Mouse (Mus musculus) adipose tissue, adult 10 weeks (tissue): Measurements from ENCODE around the gene Sgpl1. TPM values are rescaled to one million over a fixed set of nuclear protein-coding genes. Genes with fewer than 3 reads are reported as not detected.

Source experiments
- polyA plus RNA-seq: library from polyadenylated mRNA; stranded (reverse); fragments of 350-450 nt; fragmentation: Illumina TruSeq; extraction: RNeasy Lipid Tissue Mini Kit (QIAGEN cat#74804); gene quantifications from one replicate; pipeline ENCODE4 v1.2.3, GENCODE M21; 2014; ENCODE audit warnings: low read depth, low replicate concordance

The Sgpl1 gene
- polyA plus RNA-seq = 58.3 TPM

GRCm38 (mm10) chr10:61147157-61148040 lies at the start of gene Sgpl1:
TSS of gene Sgpl1 (minus strand) at chr10:61147703.

DNA sequence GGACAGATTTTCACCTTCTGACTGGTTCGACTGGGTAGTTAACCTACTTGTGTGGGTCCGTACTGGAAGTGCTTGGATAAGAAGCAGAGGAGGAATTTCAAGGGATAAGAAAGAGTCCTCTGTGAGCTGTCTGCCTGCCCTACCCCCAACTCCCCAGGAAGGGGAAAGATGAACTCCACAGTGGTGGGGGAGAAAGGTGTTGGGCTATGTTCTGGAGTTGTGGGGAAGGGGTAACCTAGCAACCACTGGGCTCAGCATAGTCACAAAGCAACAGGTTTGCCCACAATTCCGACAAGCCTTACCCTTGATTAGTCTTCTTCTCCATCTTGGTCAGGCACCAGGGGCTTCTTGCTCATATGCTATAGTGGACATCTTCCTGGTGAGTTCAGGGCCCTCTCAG lies 24.2 kb upstream of the Sgpl1 start, which contains the start of gene Tbata:
Gene Tbata (plus strand): TSS at position 301 of the 400 bp plus-strand sequence.

DNA sequence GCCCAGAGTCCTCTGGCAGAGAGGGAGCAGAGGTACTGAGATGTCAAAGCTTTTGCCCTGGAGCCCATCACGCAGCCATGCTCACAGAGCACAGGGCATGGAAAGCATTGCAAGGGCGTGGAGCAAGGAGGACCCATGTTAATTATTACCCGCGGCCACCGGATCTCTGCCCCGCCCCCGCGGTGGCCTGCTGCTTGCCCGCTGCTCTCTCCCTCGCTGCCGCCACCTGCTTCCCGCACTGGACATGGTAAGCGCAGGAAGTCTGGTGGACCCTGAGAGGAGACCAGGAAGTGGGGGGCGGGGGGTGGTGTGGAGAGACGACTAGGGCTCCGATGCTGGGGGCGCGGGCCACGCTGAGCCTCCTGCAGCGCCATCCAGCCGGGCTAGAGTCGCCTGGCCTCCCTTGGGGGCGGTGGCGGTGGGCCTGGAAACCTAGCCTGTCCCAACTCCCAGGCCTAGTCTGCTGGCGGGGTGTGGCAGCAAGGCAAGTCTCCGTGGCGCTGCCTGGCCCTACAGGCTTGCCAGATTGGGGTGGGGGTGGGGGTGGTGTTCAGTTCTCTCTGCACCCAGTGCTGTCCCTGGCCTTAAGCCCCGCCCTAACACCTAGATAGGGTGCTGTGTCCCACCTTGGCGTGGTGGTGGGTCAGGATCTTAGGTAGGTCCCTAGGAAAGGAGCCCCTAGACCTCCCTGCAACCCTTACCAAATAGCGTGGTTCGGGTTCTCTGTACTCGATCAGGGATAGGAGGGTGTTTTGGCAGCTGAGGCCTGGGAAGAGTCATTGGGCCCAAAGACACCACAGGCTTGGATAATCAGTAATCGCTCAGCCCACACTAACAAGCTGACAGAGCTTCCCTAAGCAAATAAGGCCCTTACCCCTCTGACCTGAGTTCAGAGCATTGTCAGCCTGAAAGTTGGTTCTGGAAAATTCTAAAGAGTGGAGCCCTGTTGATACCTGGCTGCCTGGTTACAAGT lies 58.0 kb downstream of the Sgpl1 start, which contains the start of gene Pcbd1:
Gene Pcbd1 (plus strand): TSS at position 162 of the 973 bp plus-strand sequence.

Other genes starting within 250 kb of the Sgpl1 start
- gene Pcbd1, start 58.4 kb downstream of the Sgpl1 start, polyA plus RNA-seq = 68.7 TPM
- 5.4 TPM for gene Tbata, start 24.3 kb upstream of the Sgpl1 start, polyA plus RNA-seq
- 2.8 TPM for gene Adamts14, start 125.7 kb upstream of the Sgpl1 start, polyA plus RNA-seq
- 0.51 TPM for gene Prf1, start 150.1 kb upstream of the Sgpl1 start, polyA plus RNA-seq
- gene Pald1, start 235.8 kb upstream of the Sgpl1 start, polyA plus RNA-seq = 8.1 TPM